Mouse (Mus musculus): ENCODE results near the gene Ube2cbp.

GRCm38 (mm10) chr9:86507437-86507836, 42.7 kb upstream of the Ube2cbp start:
- no peak for TF ChIP-seq EP300 (IDR thresholded peaks at IDR 0.05; ENCODE audit: low read depth)
- TF ChIP-seq CTCF (IDR thresholded peaks at IDR 0.05; ENCODE audit: low read depth) = no peak
